Mouse (Mus musculus): ENCODE data around the gene Plpp1. TPM values are rescaled to one million over a fixed set of nuclear protein-coding genes. Genes with fewer than 3 reads are reported as not detected.

The Plpp1 gene
- total RNA-seq, 2 experiments from 2014 or later = 32.1 to 32.9 TPM

Other genes starting within 250 kb of the Plpp1 start
- not detected for gene Il31ra, start 206.4 kb upstream of the Plpp1 start, total RNA-seq (2021)
- 1 to 10 TPM in 1 of 2 experiments, under 1 TPM in 1; 0.92 to 1.0 TPM for gene Ddx4, start 148.3 kb upstream of the Plpp1 start, total RNA-seq (2021)
- gene Slc38a9, start 140.0 kb upstream of the Plpp1 start, total RNA-seq (2021) = 10 to 100 TPM; 17.5 to 20.9 TPM
- 10 to 100 TPM; 44.1 to 47.5 TPM for gene Mtrex, start 126.6 kb downstream of the Plpp1 start, total RNA-seq (2021)
- 10 to 100 TPM; 31.7 to 33.1 TPM for gene Dhx29, start 126.7 kb downstream of the Plpp1 start, total RNA-seq (2021)
- 1 to 10 TPM in 1 of 2 experiments, under 1 TPM in 1; 0.76 to 1.3 TPM for gene Ccno, start 187.0 kb downstream of the Plpp1 start, total RNA-seq (2021)
- under 1 TPM; 0.28 to 0.62 TPM for gene Mcidas, start 193.1 kb downstream of the Plpp1 start, total RNA-seq (2021)
- 1 to 10 TPM in 1 of 2 experiments, under 1 TPM in 1; 0.83 to 1.0 TPM for gene Cdc20b, start 234.3 kb downstream of the Plpp1 start, total RNA-seq (2021)
- 10 to 100 TPM; 15.7 to 17.5 TPM for gene Gpx8, start 245.6 kb downstream of the Plpp1 start, total RNA-seq (2021)

All from left cerebral cortex, postnatal 4 days (tissue).